Mouse (Mus musculus) erythroblast, embryonic 14.5 days (primary cell): ENCODE measurements around the gene Lrrc10.

ENCODE experiments used
- GATA1 ChIP-seq: IDR thresholded peaks from 2 replicates; pipeline ENCODE4 v1.6.1; 2012; ENCODE audit warnings: low read length, inconsistent platforms, mixed read lengths
- TAL1 ChIP-seq: IDR thresholded peaks from 3 replicates; pipeline ENCODE4 v1.6.1; 2012; ENCODE audit warnings: low read length, inconsistent platforms, mixed read lengths

- no peak for TF ChIP-seq GATA1
- TF ChIP-seq TAL1 = no peak
These were observed 39.3 kb upstream of the Lrrc10 start for GRCm38 (mm10) chr10:117005707-117006464.
